Mouse (Mus musculus) liver, embryonic 13.5 days (tissue): ENCODE measurements around the gene Shc2. TPM values are rescaled to one million over a fixed set of nuclear protein-coding genes. Genes with fewer than 3 reads are reported as not detected.

Source experiments
- ATAC-seq: fragments of 200-750 bp; cut with Nextera tagmentation; 2 replicates; pipeline ENCODE4 v1.8.0; 2017; ENCODE audit warnings: low read depth, mild to moderate bottlenecking, moderate number of reproducible peaks, moderate library complexity
- DNase-seq: peaks from one replicate; pipeline ENCODE4 v3.0.0; 2022
- H3K27ac ChIP-seq: fragments of 300-500 bp; sonication (generic); 2 replicates; pipeline ENCODE4 v1.5.1; 2015; ENCODE audit warnings: moderate library complexity, mild to moderate bottlenecking, inconsistent platforms
- H3K27me3 ChIP-seq: fragments of 300-500 bp; sonication (generic); 2 replicates; pipeline ENCODE4 v1.6.1; 2015; ENCODE audit warnings: mild to moderate bottlenecking, inconsistent platforms
- H3K36me3 ChIP-seq: fragments of 300-500 bp; sonication (generic); 2 replicates; pipeline ENCODE4 v1.6.1; 2015; ENCODE audit warnings: mild to moderate bottlenecking, inconsistent platforms
- H3K4me1 ChIP-seq: fragments of 300-500 bp; sonication (generic); replicated peaks from 2 replicates; pipeline ENCODE4 v1.6.1; 2015; ENCODE audit warnings: inconsistent platforms
- H3K4me2 ChIP-seq: fragments of 300-500 bp; sonication (generic); 2 replicates; pipeline ENCODE4 v1.6.1; 2015; ENCODE audit warnings: inconsistent platforms, mild to moderate bottlenecking, moderate library complexity
- H3K4me3 ChIP-seq: fragments of 300-500 bp; sonication (generic); replicated peaks from 2 replicates; pipeline ENCODE4 v1.5.1; 2015; ENCODE audit warnings: mild to moderate bottlenecking, inconsistent platforms
- H3K9ac ChIP-seq: fragments of 300-500 bp; sonication (generic); 2 replicates; pipeline ENCODE4 v1.6.1; 2015; ENCODE audit warnings: mild to moderate bottlenecking, inconsistent platforms
- H3K9me3 ChIP-seq: fragments of 300-500 bp; sonication (generic); replicated peaks from 2 replicates; pipeline ENCODE4 v1.6.1; 2016; ENCODE audit warnings: inconsistent platforms
- WGBS: fragments of 180-500 bp; shearing (Covaris S2); methylation state at CpG from one replicate; pipeline ENCODE4 v1.1.7; 2015; ENCODE audit not compliant: insufficient replicate concordance; 5-methylcytosine and 5-hydroxymethylcytosine counted together
- polyA plus RNA-seq: library from polyadenylated mRNA; unstranded; fragments of >200 nt; fragmentation: Nextera tagmentation; extraction: Ambion mirVana; gene quantifications from 2 replicates; pipeline ENCODE4 v1.2.1, GENCODE M21; 2015

Shc2 gene
- polyA plus RNA-seq, 1 experiment from 2014 or later, result 0.28 TPM

- peaks cover 42% of the 10 kb centered on the region for H3K4me1 ChIP-seq
- 21% methylated on average over 11 of the region's 11 CpGs for WGBS
- peaks cover 2% of the 10 kb centered on the region; the same call in 1 of the 2 replicates for H3K27me3 ChIP-seq
- peak overlapping the region; percentile 86 for H3K4me2 ChIP-seq
- H3K9me3 ChIP-seq, result no peaks in the 10 kb centered on the region
- H3K36me3 ChIP-seq, result peaks cover 23% of the 10 kb centered on the region
- peak overlapping the region; percentile 91 for H3K9ac ChIP-seq
- peak; percentile 19 for DNase-seq
- peak overlapping the region; percentile 91 for H3K4me3 ChIP-seq
- ATAC-seq, result peak; percentile 9
- peak overlapping the region; percentile 98 for H3K27ac ChIP-seq
These were observed 43.1 kb upstream of the Shc2 start for GRCm38 (mm10) chr10:79680606-79681495.

DNA sequence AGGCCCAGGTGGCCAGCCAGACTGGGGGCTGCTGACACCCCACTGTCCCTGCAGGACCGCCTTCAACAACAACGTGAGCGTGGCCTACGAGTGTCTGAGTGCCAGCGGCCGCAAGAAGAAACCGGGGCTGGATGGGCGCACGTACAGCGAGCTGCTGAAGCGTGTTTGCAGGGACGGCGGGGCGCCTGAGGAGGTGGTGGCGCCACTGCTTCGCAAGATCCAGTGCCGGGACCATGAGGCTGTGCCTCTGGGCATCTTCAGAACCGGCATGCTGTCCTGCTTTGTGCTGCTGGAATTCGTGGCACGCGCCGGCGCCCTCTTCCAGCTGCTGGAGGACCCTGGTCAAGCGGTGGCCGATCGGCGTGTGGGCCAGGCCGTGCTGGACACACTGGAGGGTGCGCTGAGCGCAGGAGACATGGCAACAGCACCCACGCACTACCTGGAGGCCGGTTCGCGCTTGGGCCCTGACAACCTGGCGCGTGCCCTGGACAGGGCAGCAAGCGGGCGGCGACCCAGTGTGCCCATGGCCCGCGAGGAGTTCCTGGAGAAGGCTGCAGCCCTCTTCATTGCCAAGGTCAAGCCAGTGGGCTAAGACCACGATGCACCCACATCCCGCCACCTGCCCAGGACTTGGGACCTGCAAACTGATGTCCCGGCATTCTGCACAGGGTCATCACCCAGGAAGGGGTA, 37.8 kb upstream of the Shc2 start:
- ATAC-seq (no peak), DNase-seq (no peak)
- Histone ChIP-seq H3K36me3 (peaks cover 8% of the 10 kb centered on the region; the same call in 1 of the 2 replicates), H3K9ac (no peak overlapping the region), H3K27me3 (peaks cover 2% of the 10 kb centered on the region; the same call in 1 of the 2 replicates), H3K4me2 (no peak overlapping the region), H3K4me1 (peaks cover 19% of the 10 kb centered on the region), H3K27ac (no peak overlapping the region), H3K4me3 (no peak overlapping the region), H3K9me3 (no peaks in the 10 kb centered on the region)
- WGBS, result 64% methylated on average over 44 of the region's 44 CpGs

GRCm38 (mm10) chr10:79673054-79673453, 35.3 kb upstream of the Shc2 start:
- Histone ChIP-seq H3K27me3 (no peaks in the 10 kb centered on the region), H3K9me3 (no peaks in the 10 kb centered on the region), H3K4me1 (peaks cover 23% of the 10 kb centered on the region), H3K4me3 (no peak overlapping the region), H3K4me2 (no peak overlapping the region), H3K36me3 (peaks cover 8% of the 10 kb centered on the region; the same call in 1 of the 2 replicates), H3K9ac (no peak overlapping the region), H3K27ac (no peak overlapping the region)
- WGBS, result 81% methylated on average over 3 of the region's 3 CpGs
- no peak for ATAC-seq
- no peak for DNase-seq

GRCm38 (mm10) chr10:79672088-79672455, 34.4 kb upstream of the Shc2 start:
- H3K27me3 ChIP-seq, result no peaks in the 10 kb centered on the region; the same call in 1 of the 2 replicates
- DNase-seq (no peak), ATAC-seq (no peak)
- peaks cover 23% of the 10 kb centered on the region for H3K4me1 ChIP-seq
- no peak overlapping the region for H3K4me3 ChIP-seq
- H3K27ac ChIP-seq, result no peak overlapping the region
- 56% methylated on average over 3 of the region's 3 CpGs for WGBS
- H3K9me3 ChIP-seq, result no peaks in the 10 kb centered on the region
- no peak overlapping the region for H3K4me2 ChIP-seq
- no peak overlapping the region for H3K9ac ChIP-seq
- peaks cover 8% of the 10 kb centered on the region; the same call in 1 of the 2 replicates for H3K36me3 ChIP-seq

DNA sequence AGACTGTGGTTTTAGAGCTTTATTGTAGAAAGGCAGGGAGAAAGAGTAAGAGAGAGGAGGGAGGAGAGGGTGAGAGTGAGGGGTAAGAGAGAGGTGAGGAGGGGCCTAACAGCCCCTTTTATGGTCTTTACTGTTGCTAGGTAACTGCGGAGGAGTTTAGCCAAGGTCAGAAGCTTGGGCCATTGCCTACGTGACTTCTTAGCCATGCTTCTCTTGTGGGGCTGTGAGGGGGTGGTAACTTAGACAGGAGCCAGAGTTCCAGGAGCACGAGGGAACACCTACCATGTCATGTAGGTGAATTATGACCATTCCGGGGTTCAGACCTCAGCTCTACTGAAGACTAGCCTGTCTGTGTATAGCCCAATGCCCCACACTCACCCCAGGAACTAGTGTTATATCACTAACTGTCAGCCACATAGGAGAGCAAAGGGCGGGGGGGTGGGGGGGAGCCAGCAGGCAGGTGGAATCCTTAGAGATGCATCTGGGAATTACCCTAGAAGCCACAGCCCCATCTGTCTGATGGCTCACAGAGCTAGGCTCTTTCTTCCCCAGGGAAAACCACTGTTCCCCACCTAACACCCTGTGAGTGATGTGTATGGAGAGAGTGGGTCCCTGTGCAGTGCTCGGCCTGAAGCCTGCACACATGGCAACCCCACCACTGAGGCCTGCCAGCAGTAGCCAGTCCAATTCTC, 33.8 kb upstream of the Shc2 start:
- no peak overlapping the region for H3K9ac ChIP-seq

DNA sequence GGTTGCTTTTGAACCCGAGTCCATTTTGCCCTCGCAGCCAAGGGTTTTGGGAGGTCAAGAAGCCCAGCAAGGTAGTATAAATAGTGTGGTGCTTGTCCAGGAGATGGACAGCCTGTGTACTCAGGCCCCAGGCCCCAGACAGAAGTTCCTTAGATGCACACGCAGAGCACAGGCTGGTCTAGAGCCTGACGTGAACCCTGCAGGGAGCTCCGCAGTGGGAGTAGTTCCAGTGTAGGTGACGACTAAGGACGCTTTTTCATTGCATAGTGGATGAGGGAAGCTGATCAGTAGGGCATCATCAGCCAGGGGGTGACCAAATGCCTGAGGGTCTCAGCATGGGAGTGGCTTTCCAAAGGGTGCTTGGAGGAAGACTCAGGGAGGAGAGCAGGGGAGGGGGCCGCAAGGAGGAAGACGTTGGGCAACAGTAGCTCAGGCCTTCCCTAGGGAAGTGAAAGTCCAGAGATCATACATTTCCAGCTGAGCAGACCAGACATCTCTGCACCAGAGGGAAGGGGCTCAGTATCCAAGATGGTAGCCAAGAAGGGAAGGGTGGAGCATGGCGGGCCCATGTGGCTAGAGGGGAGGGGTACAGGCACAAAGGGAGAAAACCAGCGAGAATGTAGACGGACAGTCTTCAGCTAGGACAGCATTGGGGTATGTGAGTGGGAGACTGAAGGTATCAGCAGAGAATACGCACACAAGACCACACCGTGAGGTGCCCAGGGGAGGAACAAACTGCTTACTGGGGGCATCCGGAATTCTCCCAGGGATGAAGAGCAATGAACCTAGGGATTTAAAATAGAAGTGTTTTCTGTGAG, 32.6 kb upstream of the Shc2 start:
- WGBS, result 34% methylated on average over 15 of the region's 15 CpGs
- peaks cover 4% of the 10 kb centered on the region; the same call in 1 of the 2 replicates for H3K27me3 ChIP-seq
- H3K4me2 ChIP-seq, result peak overlapping the region; percentile 89
- DNase-seq, result no peak
- ATAC-seq, result peak; percentile 13; the same call in 1 of the 2 replicates
- H3K36me3 ChIP-seq, result 0 out of 2 replicates have a peak, but pooled peaks cover 1% of the 10 kb centered on the region
- H3K9ac ChIP-seq, result peak overlapping the region; percentile 86
- peak overlapping the region; percentile 83 for H3K27ac ChIP-seq
- H3K9me3 ChIP-seq, result no peaks in the 10 kb centered on the region
- H3K4me1 ChIP-seq, result peaks cover 23% of the 10 kb centered on the region
- peak overlapping the region; percentile 86 for H3K4me3 ChIP-seq

More for the DNA sequence above, 33.8 kb upstream of the Shc2 start:
- Histone ChIP-seq H3K4me2 (peak overlapping the region; percentile 89; the same call in 1 of the 2 replicates), H3K4me1 (peaks cover 23% of the 10 kb centered on the region), H3K9me3 (no peaks in the 10 kb centered on the region), H3K4me3 (no peak overlapping the region), H3K27me3 (peaks cover under 1% of the 10 kb centered on the region; the same call in 1 of the 2 replicates), H3K36me3 (peaks cover 8% of the 10 kb centered on the region; the same call in 1 of the 2 replicates), H3K27ac (no peak overlapping the region)
- DNase-seq (no peak), ATAC-seq (no peak)
- WGBS, result 76% methylated on average over 6 of the region's 6 CpGs

DNA sequence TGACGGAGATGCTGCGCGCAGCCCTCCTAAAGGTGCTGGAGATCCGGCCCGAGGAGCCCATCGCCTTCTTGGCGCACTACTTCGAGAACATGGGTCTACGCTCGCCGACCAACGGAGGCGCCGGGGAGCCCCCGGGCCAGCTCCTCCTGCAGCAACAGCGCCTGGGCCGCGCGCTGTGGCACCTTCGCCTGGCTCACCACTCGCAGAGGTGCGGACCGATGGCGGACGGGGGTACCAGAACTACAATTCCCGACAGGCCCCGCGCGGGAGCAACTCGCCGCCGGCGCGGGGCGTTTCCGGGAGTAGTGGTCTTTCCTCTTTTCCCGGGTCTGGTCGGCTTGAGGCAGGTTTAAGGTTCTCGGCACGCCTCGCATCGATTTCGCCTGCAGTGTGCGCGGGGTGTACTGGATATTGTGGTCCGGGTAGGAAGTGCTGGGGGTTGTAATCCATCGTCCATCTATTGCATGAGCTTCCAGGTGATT, 31.9 kb upstream of the Shc2 start:
- Histone ChIP-seq H3K9ac (peak overlapping the region; percentile 86), H3K4me3 (peak overlapping the region; percentile 86), H3K9me3 (no peaks in the 10 kb centered on the region), H3K4me2 (peak overlapping the region; percentile 89), H3K27ac (peak overlapping the region; percentile 83), H3K27me3 (peaks cover 9% of the 10 kb centered on the region; the same call in 1 of the 2 replicates), H3K4me1 (peaks cover 23% of the 10 kb centered on the region), H3K36me3 (no peaks in the 10 kb centered on the region)
- DNase-seq (peak; percentile 61), ATAC-seq (peak; percentile 54)
- WGBS, result under 1% methylated on average over 47 of the region's 47 CpGs

DNA sequence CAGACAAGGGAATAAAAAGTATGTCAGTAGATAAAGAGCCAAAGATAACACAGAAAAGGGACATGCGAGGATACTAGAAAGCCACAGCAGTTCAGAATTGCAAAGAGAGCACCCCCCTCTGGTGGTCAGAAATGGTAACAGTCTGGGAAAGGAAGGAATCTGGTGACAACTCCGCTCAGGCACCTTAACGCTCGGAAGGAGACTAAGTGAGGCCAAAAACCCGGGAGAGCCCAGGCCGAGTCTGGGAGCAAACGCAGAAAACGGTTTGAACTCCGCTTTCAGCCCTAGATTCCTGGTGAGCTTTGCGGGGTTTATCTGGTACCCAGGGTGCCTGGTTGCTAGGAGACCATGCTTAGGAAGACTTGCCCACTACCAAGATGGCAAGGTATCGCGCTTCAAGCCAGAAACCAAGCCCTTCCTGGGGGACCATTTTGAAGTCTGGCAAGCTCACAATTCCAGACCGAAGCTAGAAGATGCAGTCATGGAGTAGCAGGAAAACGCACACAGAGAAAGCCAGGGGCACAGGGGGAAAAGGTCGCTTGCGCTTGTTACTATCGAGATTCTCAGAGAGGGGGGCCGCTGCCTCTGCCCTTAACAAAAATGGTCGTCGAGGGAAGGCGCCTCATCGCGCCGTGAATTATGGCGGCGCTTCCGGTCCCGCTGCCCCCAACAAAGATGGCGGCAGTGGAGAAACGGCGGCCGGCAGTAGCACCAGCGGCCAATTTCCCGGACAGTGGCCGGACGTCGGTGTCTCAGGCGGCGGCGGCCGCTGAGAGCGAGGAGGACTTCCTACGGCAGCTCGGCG, 31.3 kb upstream of the Shc2 start, which contains the start of gene Tpgs1:
Gene Tpgs1, plus strand, starts transcription at position 599 of the 805 bp plus-strand sequence.
- no peaks in the 10 kb centered on the region for H3K36me3 ChIP-seq
- peak within 1 kb of the TSS; percentile 86 for H3K4me3 ChIP-seq
- H3K27ac ChIP-seq, result peak within 1 kb of the TSS; percentile 83
- H3K4me2 ChIP-seq, result peak within 1 kb of the TSS; percentile 89
- ATAC-seq, result peak; percentile 73
- H3K9ac ChIP-seq, result peak within 1 kb of the TSS; percentile 86
- WGBS, result under 1% methylated on average over 45 of the region's 45 CpGs
- peaks cover 9% of the 10 kb centered on the region; the same call in 1 of the 2 replicates for H3K27me3 ChIP-seq
- DNase-seq, result peak; percentile 85
- H3K9me3 ChIP-seq, result no peaks in the 10 kb centered on the region
- H3K4me1 ChIP-seq, result peaks cover 23% of the 10 kb centered on the region

DNA sequence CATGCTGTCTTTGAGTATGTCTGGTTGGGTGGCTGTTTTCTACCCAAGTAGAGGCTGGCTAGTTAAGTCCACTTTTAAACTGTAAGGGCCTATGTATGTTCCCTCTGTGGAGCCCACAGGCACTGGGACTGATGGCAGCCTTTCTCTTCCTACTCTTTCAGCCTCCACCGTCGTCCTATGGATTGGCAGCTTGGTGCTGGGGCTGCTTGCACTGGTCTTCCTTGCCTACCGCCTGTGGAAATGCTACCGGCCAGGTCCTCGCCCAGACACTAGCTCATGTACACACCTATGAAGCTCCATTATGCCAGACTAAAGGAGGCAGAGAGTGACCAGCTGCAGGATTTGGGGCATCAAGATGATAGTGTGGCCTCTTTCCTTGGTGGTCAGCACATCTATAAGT, 30.4 kb upstream of the Shc2 start:
- DNase-seq, result no peak
- H3K36me3 ChIP-seq, result no peaks in the 10 kb centered on the region
- no peak for ATAC-seq

More for the DNA sequence above, 30.4 kb upstream of the Shc2 start:
- peak overlapping the region; percentile 89; the same call in 1 of the 2 replicates for H3K4me2 ChIP-seq
- no peak overlapping the region for H3K27ac ChIP-seq
- no peaks in the 10 kb centered on the region for H3K9me3 ChIP-seq
- H3K4me1 ChIP-seq, result peaks cover 23% of the 10 kb centered on the region
- H3K4me3 ChIP-seq, result no peak overlapping the region
- H3K9ac ChIP-seq, result no peak overlapping the region
- H3K27me3 ChIP-seq, result peaks cover 9% of the 10 kb centered on the region; the same call in 1 of the 2 replicates
- WGBS, result 77% methylated on average over 5 of the region's 5 CpGs
